Mouse (Mus musculus) c-Kit-positive CD71-positive TER-119-negative erythroid progenitor cells, embryonic 14.5 days (primary cell): ENCODE results near the gene Col16a1.

Experiments used
- DNase-seq: peaks from one replicate; pipeline ENCODE4 v3.0.0-alpha.2; 2013; ENCODE audit warnings: low read depth

Col16a1 gene

DNA sequence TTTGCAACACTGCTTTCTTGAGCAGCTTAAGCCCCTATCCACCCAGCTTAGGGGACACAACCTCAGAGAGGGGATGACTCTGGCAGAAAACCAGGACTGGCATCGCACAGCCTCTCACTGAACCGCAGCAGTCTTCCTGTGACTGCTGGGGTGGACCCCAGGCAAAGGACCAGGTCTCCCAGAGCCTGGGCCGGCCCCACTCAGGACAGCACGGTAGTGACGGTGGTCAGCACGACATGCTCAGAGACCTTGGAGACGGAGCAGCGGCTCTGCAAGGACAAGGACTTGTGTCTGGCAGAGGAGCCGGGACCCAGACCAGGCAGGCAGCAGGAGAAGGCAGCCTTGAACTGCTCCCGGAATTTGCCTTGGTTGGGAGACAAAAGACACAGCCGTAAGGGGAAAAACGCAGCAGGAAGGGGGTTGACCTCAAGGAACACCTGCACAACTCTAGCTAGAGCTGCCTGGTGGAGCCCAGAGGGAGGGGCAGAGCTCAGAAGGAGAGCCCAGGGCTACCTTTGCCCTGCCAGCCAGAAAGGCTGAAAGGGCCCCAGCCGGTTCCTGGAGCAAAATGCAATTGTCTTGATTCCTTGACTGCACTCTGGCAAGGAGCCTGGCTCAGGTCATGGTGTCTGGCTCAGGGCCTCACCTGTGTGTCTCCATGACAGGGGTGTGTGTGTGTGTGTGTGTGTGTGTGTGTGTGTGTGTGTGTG, 83.2 kb downstream of the Col16a1 start:
- no peak for DNase-seq

DNA sequence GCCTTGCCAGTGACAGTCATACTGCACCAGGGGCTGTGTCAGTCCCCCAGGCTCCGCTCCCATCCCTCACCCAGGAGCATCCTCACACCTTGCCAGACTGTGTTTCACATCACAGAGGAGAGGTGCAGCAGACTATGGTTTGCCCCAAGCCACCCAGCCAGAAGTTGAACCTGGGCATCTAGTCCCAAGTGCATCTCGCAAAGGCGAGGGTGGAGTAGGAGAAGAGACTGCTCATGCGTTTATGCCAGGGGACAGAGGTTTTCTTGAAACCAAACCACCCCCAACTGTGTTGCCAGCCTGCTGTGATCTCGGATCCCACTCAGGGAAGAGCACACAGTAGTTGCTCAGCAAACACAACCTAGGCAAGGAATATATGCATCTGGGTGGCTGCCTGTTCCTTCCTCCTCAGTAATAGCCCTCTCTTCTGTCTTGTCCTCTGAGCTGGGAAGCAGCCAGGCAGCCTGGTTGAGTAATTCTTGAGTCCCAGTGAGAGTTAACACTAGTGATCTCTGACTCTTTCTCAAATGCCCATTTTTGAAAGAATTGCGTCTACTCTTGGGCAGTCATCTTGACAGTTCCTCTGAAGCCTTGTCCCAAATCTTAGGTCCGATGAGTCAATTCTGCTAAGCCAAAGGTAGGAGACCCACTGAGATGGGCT, 83.9 kb downstream of the Col16a1 start:
- DNase-seq = no peak

DNA sequence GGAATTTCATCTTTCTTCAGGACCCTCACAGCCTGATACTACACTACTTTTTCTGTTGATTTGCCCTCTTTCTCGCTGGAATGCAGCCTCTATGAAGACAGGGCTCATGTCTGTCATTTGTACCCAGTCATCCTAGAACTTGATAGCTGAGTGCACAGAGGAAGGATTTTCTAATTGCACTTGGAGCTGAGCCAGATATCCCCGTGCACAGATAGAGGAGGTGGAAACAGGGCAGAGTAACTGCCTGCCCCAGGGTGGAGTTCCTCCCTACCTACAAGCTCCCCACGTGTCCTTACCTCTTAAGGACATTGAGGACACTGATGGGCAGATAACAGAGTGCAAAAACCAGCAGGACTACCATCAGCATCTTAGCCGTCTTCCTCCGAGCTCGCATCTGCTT, 85.8 kb downstream of the Col16a1 start:
- DNase-seq = no peak

DNA sequence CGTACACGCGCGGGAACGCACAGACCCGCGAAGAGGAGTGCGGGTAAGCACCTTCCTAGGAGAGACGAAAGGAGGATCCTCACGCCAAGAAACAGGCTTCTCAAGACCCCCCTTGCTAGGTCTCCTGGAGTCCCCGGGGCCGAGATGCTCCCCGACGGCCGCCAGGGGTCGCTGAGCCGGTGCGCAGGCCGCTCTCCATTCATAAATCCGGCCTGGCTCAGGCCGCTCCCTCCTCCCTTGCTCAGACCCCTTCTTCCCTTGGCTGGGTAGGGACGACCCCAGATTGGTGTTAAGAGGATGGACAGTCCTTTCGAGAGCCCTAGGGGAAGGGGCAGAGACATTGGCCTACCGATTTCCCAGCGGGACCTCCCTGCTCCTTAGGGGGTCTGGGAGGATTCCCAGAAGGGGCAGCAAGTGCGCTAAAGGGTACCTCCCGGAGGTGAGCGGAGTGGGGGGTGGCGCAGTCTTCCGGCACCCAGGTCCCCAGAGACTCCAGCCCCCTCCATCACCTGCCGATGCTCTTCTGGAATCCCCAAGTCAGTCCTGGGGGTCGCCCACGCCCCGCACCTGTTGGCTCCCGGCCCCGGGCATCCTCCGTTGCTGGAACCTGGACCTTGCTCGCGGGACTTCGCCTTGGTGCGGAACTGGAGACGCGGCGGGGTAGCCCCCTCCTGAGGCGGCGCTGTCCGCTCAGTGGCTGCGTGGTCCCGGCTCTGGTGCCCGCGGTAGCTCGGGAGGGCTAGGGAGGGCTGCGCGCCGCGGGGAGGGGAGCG, 91.0 kb downstream of the Col16a1 start:
- peak; percentile 20 for DNase-seq

DNA sequence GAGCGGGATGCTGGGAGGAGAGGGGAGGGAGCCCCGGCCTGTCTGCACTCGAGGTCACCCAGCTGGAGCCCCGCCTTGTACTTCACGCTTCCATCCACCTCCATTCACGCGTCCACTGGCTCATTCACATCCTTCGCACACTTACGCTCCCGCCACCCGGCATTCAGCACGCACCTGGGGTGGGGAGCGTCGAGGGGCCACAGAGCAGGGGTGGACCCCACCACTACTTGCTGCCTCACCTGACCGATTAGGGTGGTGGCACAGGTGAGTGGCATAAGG, 91.5 kb downstream of the Col16a1 start, which contains the start of gene Hcrtr1:
Gene Hcrtr1 (minus strand): TSS at position 146 of the 279 bp plus-strand sequence.
- no peak for DNase-seq

DNA sequence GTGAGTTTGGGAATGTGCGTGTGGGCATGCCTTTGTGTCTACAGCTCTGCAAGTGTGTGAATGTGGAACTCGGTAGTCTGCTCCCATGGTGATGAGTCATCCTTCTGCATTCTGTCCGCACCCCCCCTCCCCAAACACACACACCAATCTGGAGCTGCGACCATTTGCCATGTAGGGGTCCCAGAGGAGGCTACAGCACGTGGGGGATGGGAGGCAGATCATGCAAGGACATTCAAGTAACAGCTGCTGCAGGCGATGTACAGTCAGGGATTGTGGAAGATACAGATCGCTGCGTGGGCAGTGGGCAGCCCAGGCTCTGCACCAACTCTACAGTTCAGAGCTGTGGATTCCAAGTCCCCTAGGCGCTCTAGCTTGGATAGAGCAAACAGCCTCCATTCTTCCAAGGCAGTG, 93.4 kb downstream of the Col16a1 start:
- no peak for DNase-seq

DNA sequence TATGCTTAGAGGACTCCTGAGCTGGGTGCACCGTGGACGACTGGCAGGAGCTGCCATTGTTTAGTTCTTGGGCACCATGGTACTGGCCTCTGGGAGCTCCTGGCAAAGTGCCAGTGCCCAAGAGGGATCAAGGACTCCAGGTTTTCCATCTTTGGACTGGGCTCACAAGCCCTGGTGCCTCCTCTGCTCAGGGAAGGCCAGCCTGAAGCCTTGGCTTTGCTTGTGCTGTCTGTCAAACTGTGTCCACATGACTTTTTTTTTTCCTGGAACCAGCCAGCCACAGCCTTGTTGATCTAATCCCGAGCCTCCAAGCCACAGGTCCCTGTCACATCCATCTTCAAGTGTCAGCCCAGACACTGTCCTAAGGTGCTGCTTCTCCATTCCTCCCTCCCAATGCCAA, 94.1 kb downstream of the Col16a1 start:
- no peak for DNase-seq

DNA sequence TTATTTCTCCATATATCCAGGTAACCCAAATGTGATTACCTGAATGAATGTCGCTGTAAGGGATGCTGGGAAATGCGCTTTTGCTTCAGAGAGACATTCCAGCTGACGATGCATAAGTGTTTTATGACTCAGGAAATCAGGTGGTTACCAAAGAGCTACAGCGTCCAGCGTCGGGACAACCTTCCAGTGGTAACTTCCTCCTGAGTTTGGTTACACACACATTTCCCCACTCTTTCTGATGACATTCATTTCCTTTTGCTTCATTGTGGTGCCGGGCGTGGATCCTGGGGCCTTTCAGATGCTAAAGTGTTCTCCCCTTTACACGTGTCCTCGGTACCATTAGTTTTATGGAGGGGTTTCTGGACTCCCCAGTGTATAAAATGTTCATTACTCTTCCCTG, 100.8 kb downstream of the Col16a1 start:
- no peak for DNase-seq
